Mouse (Mus musculus) heart, adult 2 months (tissue): ENCODE data around the gene Banf2. TPM values are rescaled to one million over a fixed set of nuclear protein-coding genes. Genes with fewer than 3 reads are reported as not detected.

ENCODE experiments used
- DNase-seq, 2 experiments: peaks; one replicate each; pipeline ENCODE4 v3.0.0; 2021
- H3K27ac ChIP-seq: fragments of 200-600 bp; 2 replicates; pipeline ENCODE4 v1.8.1; 2022
- H3K27me3 ChIP-seq: fragments of 200-500 bp; 2 replicates; pipeline ENCODE4 v1.6.1; 2012; ENCODE audit warnings: mild to moderate bottlenecking, low read length, inconsistent platforms, mixed read lengths; ENCODE audit not compliant: control insufficient read depth, insufficient read depth
- H3K36me3 ChIP-seq: fragments of 200-500 bp; 2 replicates; pipeline ENCODE4 v1.6.1; 2012; ENCODE audit warnings: low read length, inconsistent platforms; ENCODE audit not compliant: control insufficient read depth, insufficient read depth
- H3K4me1 ChIP-seq: fragments of 200-500 bp; 2 replicates; pipeline ENCODE4 v1.6.1; 2011; ENCODE audit warnings: low read length; ENCODE audit not compliant: control insufficient read depth, insufficient read depth
- H3K4me3 ChIP-seq: fragments of 200-600 bp; 2 replicates; pipeline ENCODE4 v1.8.1; 2022
- H3K79me2 ChIP-seq: fragments of 200-500 bp; replicated peaks from 2 replicates; pipeline ENCODE4 v1.6.1; 2012; ENCODE audit warnings: mild to moderate bottlenecking, inconsistent platforms, low read length, moderate library complexity, mixed read lengths; ENCODE audit not compliant: control insufficient read depth, insufficient read depth
- H3K9ac ChIP-seq: fragments of 200-500 bp; 2 replicates; pipeline ENCODE4 v1.6.1; 2012; ENCODE audit warnings: low read depth, mild to moderate bottlenecking, control low read depth, inconsistent platforms, low read length, mixed read lengths
- CTCF ChIP-seq: fragments of 200-600 bp; IDR thresholded peaks from 2 replicates; pipeline ENCODE4 v1.8.1; 2022; ENCODE audit warnings: antibody characterized with exemption, mild to moderate bottlenecking, moderate library complexity
- EP300 ChIP-seq: fragments of 200-500 bp; IDR thresholded peaks from 2 replicates; pipeline ENCODE4 v1.6.1; 2011; ENCODE audit warnings: low read depth, low read length, control low read depth; ENCODE audit not compliant: insufficient read depth
- POLR2A ChIP-seq: fragments of 200-500 bp; IDR thresholded peaks from 2 replicates; pipeline ENCODE4 v1.6.1; 2011; ENCODE audit warnings: mild to moderate bottlenecking, low read depth, low read length, control low read depth; ENCODE audit not compliant: insufficient read depth
- WGBS: fragments of 180-500 bp; shearing (Covaris S2); methylation state at CpG from one replicate; pipeline ENCODE4 v1.1.7; 2018; 5-methylcytosine and 5-hydroxymethylcytosine counted together
- intact Hi-C: fragments of 180-260 bp; cut with DNase I; formaldehyde crosslinking; loops from one replicate; pipeline ENCODE4 v1.15.1; 2025
- polyA plus RNA-seq: library from polyadenylated mRNA; depleted of rRNA; stranded (reverse); fragments of >200 nt; gene quantifications from 2 replicates; pipeline ENCODE4 v1.2.3, GENCODE M21; 2012
- total RNA-seq, 2 experiments: library from RNA; stranded (reverse); gene quantifications; 2 replicates each; pipeline ENCODE4 v1.2.3; 2021

Banf2 gene
- total and polyA plus RNA-seq, 3 experiments, result not detected

DNA sequence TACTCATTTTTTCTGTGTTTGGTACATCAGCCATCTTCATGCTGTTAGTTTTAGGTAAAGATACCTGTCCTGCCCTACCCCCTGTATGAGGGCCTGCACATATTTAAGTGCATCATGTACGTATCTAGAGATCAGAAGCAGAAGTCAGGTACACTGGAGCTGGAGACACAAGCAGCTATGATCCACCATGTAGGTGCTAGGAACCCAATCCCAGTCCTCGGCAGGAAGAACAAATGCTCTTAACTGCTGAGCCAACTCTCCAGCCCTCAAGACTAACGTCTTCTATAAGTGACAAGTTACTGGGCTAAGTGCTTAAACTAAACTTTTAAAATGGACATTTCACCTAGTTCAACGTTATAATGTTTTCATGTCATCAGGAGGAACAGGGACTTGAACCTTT is 25.6 kb upstream of the Banf2 start:
- H3K27ac ChIP-seq, result no peak overlapping the region
- TF ChIP-seq CTCF (no peak), EP300 (no peak), POLR2A (no peak)
- no peak overlapping the region for H3K9ac ChIP-seq
- no peaks in the 10 kb centered on the region for H3K27me3 ChIP-seq
- intact Hi-C loops, result loop anchor here (5.0 kb wide), 3 partner anchors 90 to 265 kb away; partner anchors contain the start of genes Dstn, Mgme1 and Snx5
- H3K4me1 ChIP-seq, result peaks cover 35% of the 10 kb centered on the region
- H3K36me3 ChIP-seq, result peaks cover 45% of the 10 kb centered on the region
- H3K4me3 ChIP-seq, result no peak overlapping the region
- peaks cover 11% of the 10 kb centered on the region; the same call in 1 of the 2 replicates for H3K79me2 ChIP-seq
- peak in 1 of 2 experiments; percentile 10 for DNase-seq
- 71% methylated on average over 4 of the region's 4 CpGs for WGBS

DNA sequence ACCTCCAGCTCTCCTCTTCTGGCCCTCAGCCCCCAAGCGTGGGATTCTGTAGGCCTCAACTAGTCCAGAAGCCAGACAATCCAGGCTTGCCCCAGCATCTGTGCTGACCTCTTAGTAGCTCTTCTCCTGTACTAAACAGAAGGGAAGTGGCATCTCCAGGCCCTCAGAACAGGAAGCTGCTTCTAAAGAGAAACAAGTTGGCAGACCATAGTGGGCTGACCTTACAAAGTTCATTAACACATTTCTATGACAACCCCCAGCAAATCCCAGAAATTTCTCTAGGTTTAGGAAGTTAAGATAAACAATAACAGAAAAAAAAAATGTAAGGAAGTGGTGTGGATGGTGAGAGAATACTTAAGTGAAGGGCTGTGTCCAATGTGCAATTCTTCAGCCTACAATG is 23.8 kb upstream of the Banf2 start:
- Histone ChIP-seq H3K9ac (no peak overlapping the region), H3K4me1 (peaks cover 27% of the 10 kb centered on the region), H3K79me2 (peaks cover 8% of the 10 kb centered on the region; the same call in 1 of the 2 replicates), H3K27me3 (no peaks in the 10 kb centered on the region), H3K36me3 (peaks cover 32% of the 10 kb centered on the region), H3K4me3 (peak overlapping the region; percentile 87; the same call in 1 of the 2 replicates), H3K27ac (peak overlapping the region; percentile 77)
- peak in 1 of 2 experiments; percentile 16 for DNase-seq
- 42% methylated on average over 1 of the region's 1 CpGs for WGBS
- no peak for TF ChIP-seq EP300
- TF ChIP-seq CTCF, result no peak
- TF ChIP-seq POLR2A, result no peak
- intact Hi-C loops, result loop anchor here (2.0 to 5.0 kb wide), 4 partner anchors 18 to 263 kb away; partner anchors contain the start of genes Dstn, Mgme1 and Snx5

DNA sequence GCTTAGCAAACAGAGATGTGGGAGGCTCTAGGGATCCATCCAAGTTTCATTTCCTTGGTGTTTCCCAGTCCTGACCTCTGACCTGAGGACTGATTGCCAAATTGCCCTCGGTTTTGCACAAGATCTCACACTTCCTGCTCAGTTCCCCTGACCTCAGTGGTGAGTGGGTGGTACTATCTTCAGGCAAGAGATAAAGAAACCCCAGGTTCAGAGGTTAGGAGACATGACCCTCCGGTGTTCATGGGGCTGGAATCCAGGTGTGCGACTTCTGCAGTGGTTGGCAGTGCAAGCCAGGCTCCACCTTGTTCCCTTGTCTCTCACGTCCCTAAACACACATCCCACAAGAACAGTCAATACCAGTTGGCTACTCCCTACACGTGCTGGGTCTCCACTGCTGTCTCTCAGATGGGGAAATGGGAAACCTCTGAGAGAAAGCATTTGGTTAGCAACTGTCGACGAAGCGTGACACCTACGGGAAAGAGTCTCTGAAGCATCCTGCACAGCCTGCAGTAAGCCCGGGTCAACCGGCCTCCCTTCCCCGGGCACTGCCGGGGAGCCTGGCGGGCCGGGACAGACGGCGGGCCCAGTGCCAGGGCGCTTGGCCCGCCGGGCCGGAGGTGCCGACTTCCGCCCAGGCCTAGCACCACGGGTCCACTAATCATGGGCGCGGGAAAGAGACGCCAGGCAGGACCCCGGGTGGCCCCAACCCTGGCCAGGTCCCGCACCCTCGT is 23.1 kb upstream of the Banf2 start:
- 2% methylated on average over 30 of the region's 30 CpGs for WGBS
- Histone ChIP-seq H3K27ac (peak overlapping the region; percentile 77), H3K4me1 (peaks cover 22% of the 10 kb centered on the region), H3K36me3 (peaks cover 30% of the 10 kb centered on the region), H3K27me3 (no peaks in the 10 kb centered on the region), H3K4me3 (peak overlapping the region; percentile 87), H3K9ac (peak overlapping the region; percentile 98), H3K79me2 (peaks cover 8% of the 10 kb centered on the region; the same call in 1 of the 2 replicates)
- intact Hi-C loops, result loop anchor here (2.0 to 10.0 kb wide), 8 partner anchors 19 to 263 kb away; partner anchors contain the start of genes Dstn, Mgme1 and Snx5
- TF ChIP-seq EP300, result 0 out of 2 replicates have a peak, but pooled peaks have one; percentile 47
- no peak for TF ChIP-seq POLR2A
- peak; percentile 60 to 76 for DNase-seq

DNA sequence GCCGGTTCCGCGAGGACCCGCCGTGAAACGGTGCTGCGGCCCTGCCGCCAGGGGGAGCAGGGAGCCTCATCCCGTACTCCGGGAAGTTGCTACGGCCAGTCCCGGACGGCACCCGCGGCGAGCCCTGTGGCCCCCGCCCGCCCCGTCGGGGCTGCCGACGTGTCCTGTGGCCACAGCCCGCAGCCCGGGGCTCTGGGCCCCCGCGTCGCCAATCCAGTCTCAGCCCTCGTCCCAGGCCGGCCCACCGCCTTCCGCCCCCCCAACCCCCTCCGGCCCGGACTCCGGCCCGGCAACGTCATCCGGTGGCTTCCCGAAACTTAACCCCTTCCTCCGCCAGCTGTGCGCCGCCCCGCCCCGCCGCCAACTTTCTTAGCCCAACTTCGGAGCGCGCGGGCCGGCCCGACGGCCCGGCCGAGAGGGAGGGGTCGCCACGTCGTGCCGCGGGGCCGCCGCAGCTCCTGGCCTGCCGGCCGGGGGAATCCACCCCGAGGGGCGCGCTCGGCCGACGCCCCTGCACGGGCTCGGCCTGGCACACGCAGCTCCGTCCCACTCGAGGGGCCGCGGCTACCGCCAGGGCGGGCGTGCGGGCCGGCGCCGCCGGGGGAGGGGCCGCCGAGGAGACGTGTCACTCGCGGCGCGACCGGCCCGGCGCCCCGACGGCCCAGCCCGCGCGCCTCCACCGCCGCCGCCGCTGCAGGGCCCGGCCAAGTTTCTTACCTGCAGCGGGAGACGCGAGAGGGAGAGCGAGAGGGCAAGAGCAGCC is 22.4 kb upstream of the Banf2 start:
- under 1% methylated on average over 102 of the region's 107 CpGs for WGBS
- H3K36me3 ChIP-seq, result peaks cover 23% of the 10 kb centered on the region; the same call in 1 of the 2 replicates
- peak; percentile 90 to 92 for DNase-seq
- peak overlapping the region; percentile 87 for H3K4me3 ChIP-seq
- TF ChIP-seq POLR2A, result 0 out of 2 replicates have a peak, but pooled peaks have one; percentile 14
- 0 out of 2 replicates have a peak, but pooled peaks have one; percentile 16 for TF ChIP-seq EP300
- no peak; the same call in 1 of the 2 replicates for TF ChIP-seq CTCF
- peaks cover 19% of the 10 kb centered on the region for H3K4me1 ChIP-seq
- intact Hi-C loops, result loop anchor here (2.0 to 10.0 kb wide), 4 partner anchors 77 to 206 kb away; no protein-coding TSS in a partner anchor
- H3K79me2 ChIP-seq, result peaks cover 8% of the 10 kb centered on the region; the same call in 1 of the 2 replicates
- H3K9ac ChIP-seq, result peak overlapping the region; percentile 98
- peak overlapping the region; percentile 77 for H3K27ac ChIP-seq
- no peaks in the 10 kb centered on the region for H3K27me3 ChIP-seq

DNA sequence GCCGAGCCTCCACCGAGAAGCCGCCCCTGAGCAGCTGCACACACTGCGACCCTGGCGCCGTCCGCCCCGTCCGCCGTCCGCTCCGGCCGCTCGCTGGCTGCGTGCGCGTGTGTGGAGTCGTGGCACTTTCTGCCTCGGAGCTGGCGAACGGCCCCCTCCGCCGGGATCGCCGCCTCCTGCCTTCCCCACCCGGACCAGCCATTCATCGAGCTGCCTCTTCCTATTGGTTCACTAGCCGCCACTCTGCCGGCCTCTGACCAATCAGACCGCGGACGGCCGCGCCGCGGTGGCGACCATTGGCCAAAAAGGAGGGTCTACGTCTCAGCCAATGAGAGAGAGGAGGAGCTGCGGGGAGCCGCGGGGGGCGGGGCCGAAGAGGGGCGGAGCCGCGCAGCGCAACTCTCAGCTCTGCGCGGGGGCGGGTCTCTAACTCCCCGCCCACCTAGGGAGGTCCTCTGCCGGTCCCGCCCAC is 21.7 kb upstream of the Banf2 start, which contains the start of gene Rrbp1:
Rrbp1 (minus strand) TSS at position 184 of the 472 bp plus-strand sequence.
- Histone ChIP-seq H3K4me3 (peak within 1 kb of the TSS; percentile 87), H3K79me2 (0 out of 2 replicates have a peak, but pooled peaks cover 4% of the 10 kb centered on the region), H3K9ac (peak within 1 kb of the TSS; percentile 98), H3K4me1 (peaks cover 12% of the 10 kb centered on the region), H3K27me3 (no peaks in the 10 kb centered on the region), H3K27ac (peak within 1 kb of the TSS; percentile 77), H3K36me3 (peaks cover 18% of the 10 kb centered on the region; the same call in 1 of the 2 replicates)
- intact Hi-C loops, result loop anchor here (2.0 to 10.0 kb wide), 4 partner anchors 76 to 206 kb away; no protein-coding TSS in a partner anchor
- no peak for TF ChIP-seq EP300
- TF ChIP-seq POLR2A, result peak; percentile 83
- no peak for TF ChIP-seq CTCF
- DNase-seq, result peak; percentile 98 to 99
- 2% methylated on average over 51 of the region's 53 CpGs for WGBS
